Mouse (Mus musculus): ENCODE data around the gene Srsf1.

DNA sequence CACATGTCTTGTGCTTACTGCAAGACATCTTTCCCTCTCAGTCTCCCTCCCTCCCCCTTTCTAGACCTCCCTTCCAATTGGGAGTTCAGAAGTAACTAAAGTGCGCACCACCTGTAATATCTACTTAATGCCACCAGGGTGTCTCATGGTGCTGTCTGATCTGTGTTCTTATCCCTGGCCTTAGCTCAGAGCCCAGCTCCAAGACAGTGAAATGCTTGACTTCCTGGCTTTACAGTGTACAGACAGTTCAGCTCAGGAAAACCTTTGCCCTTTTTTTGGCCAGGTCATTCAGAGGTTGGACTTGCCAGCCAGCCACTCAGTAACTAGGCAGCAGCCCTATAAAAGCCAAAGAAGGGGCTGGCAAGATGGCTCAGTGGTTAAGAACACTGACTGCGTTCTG, 12.0 kb downstream of the Srsf1 start:
- TF ChIP-seq CTCF (IDR thresholded peaks at IDR 0.05; ENCODE audit: control insufficient read depth, insufficient read depth, insufficient read length): peak; percentile 40
- no peak for TF ChIP-seq MYOG (IDR thresholded peaks at IDR 0.05; ENCODE audit: control insufficient read depth, extremely low read depth, insufficient read length)
- no peak for TF ChIP-seq MAX (IDR thresholded peaks at IDR 0.05)
- TF ChIP-seq CEBPB (IDR thresholded peaks at IDR 0.05; ENCODE audit: low read depth): no peak
- TF ChIP-seq USF1 (IDR thresholded peaks at IDR 0.05; ENCODE audit: low read depth): no peak

Data from C2C12 (cell line).